Mouse (Mus musculus) forebrain, embryonic 12.5 days (tissue): ENCODE results near the gene Umps. TPM values are rescaled to one million over a fixed set of nuclear protein-coding genes. Genes with fewer than 3 reads are reported as not detected.
A peak's percentile ranks its signal among the peaks of the same experiment; 100 is the strongest.

Source experiments
- ATAC-seq: fragments of 200-750 bp; cut with Nextera tagmentation; 2 replicates; pipeline ENCODE4 v1.8.0; 2017; ENCODE audit warnings: moderate TSS enrichment; ENCODE audit not compliant: low FRiP score
- H3K27ac ChIP-seq: fragments of 300-500 bp; sonication (generic); 2 replicates; pipeline ENCODE4 v1.5.1; 2016; ENCODE audit warnings: mild to moderate bottlenecking
- H3K27me3 ChIP-seq: fragments of 300-500 bp; sonication (generic); 2 replicates; pipeline ENCODE4 v1.6.1; 2016; ENCODE audit warnings: mild to moderate bottlenecking
- H3K36me3 ChIP-seq: fragments of 300-500 bp; sonication (generic); replicated peaks from 2 replicates; pipeline ENCODE4 v1.6.1; 2016; ENCODE audit warnings: mild to moderate bottlenecking
- H3K4me1 ChIP-seq: fragments of 300-500 bp; sonication (generic); 2 replicates; pipeline ENCODE4 v1.6.1; 2016
- H3K4me2 ChIP-seq: fragments of 300-500 bp; sonication (generic); 2 replicates; pipeline ENCODE4 v1.6.1; 2016; ENCODE audit warnings: mild to moderate bottlenecking, moderate library complexity
- H3K4me3 ChIP-seq: fragments of 300-500 bp; sonication (generic); replicated peaks from 2 replicates; pipeline ENCODE4 v1.5.1; 2016; ENCODE audit warnings: mild to moderate bottlenecking
- H3K9ac ChIP-seq: fragments of 300-500 bp; sonication (generic); 2 replicates; pipeline ENCODE4 v1.6.1; 2016; ENCODE audit warnings: mild to moderate bottlenecking
- H3K9me3 ChIP-seq: fragments of 300-500 bp; sonication (generic); 2 replicates; pipeline ENCODE4 v1.6.1; 2016
- WGBS: fragments of 180-500 bp; shearing (Covaris S2); methylation state at CpG from one replicate; pipeline ENCODE4 v1.1.7; 2016; 5-methylcytosine and 5-hydroxymethylcytosine counted together
- polyA plus RNA-seq: library from polyadenylated mRNA; unstranded; fragments of >200 nt; fragmentation: Nextera tagmentation; extraction: Ambion mirVana; gene quantifications from 2 replicates; pipeline ENCODE4 v1.2.1, GENCODE M21; 2016

Gene Umps
- polyA plus RNA-seq: 56.5 and 56.9 TPM in 2 replicates

DNA sequence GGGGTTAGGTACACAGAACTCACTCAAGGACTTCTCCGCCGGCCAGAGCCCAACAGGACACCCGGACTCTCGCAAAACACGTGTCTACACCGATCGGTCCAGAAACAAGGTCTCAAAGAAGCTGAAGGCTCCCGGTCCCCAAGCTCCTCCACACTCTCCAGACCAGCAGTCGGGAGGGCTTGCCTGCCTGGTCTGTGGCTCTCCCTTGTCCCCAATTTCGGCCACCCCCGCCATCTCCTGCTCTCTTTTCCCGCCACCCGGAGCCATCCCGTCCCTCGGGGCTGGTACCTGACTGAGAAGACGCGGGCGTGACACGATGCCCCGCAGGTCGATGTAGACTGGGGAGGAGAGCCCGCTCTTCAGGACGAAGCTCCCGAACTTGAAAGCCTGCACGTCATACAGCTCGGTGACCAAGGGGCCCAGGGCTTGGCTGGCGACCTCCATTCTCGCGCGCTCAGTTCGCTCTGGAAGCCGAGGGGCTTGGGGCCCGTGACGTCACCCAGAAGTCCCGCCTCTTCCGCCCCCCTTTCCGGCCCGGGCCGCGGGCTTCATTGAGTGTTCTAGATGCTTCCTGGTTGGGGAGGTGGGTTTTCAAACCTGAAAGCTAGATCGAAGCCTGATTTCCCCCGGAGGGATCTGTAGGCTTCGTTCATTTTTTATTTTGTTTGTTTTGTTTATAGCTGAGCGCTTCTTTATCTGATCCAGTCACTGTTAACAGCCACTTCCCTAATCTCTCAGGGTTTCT lies at the start of gene Umps:
Gene Umps, minus strand, starts transcription at position 501 of the 745 bp plus-strand sequence.
- Histone ChIP-seq H3K9me3 (no peaks in the 10 kb centered on the region), H3K9ac (peak within 1 kb of the TSS; percentile 86), H3K27me3 (no peaks in the 10 kb centered on the region), H3K4me1 (peaks cover 13% of the 10 kb centered on the region), H3K27ac (0 out of 2 replicates have a peak within 1 kb of the TSS, but pooled peaks have one; percentile 37), H3K4me2 (peak within 1 kb of the TSS; percentile 84), H3K36me3 (peaks cover 18% of the 10 kb centered on the region), H3K4me3 (peak within 1 kb of the TSS; percentile 85)
- 2% methylated on average over 44 of the region's 44 CpGs for WGBS
- ATAC-seq: peak; percentile 94

DNA sequence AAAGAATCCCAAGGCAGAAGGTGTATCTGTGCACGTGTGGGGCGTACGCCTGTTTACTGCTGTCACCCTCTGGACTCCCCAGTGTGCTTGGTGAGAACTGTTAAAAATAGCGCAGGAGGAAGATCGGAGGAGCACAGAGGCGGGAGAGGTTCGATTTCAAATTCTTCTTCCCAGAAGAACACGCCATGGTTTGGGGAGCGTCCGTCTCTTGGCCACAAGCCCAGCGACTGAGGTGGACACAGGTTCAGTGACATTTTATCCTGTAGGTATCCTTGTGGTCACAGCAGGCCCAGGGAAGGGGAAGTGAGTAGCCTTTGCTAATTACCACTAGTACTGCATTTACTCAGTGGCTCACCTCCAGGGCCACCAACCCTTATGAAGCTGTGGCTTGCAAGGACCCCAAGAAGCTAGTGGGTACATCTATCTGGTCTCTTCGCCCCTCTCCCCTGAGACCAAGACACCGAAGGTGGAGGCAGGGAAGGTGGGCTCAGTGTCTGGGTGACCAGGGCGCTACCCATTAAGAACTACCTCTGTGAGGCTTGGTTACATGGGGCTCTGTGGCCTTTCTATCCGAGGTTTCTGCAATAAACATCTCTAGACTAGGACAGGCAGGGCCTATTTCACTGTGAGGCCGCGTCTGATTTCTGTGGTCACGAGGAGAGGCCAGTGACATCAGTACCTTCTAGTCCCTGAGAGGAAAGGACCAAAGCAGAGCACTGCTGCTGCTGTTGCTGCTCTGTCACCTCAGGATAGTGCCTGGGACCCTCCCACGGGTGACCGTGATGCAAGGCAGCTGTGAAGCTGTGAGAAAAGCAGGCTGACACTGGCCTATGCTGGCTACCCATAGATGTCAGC lies 45.4 kb upstream of the Umps start:
- no peak overlapping the region for H3K4me3 ChIP-seq
- H3K4me1 ChIP-seq: no peaks in the 10 kb centered on the region
- H3K9ac ChIP-seq: no peak overlapping the region
- no peaks in the 10 kb centered on the region for H3K9me3 ChIP-seq
- WGBS: 94% methylated on average over 20 of the region's 20 CpGs
- no peak overlapping the region for H3K4me2 ChIP-seq
- no peak overlapping the region for H3K27ac ChIP-seq
- ATAC-seq: no peak
- H3K27me3 ChIP-seq: no peaks in the 10 kb centered on the region
- H3K36me3 ChIP-seq: peaks cover 72% of the 10 kb centered on the region

DNA sequence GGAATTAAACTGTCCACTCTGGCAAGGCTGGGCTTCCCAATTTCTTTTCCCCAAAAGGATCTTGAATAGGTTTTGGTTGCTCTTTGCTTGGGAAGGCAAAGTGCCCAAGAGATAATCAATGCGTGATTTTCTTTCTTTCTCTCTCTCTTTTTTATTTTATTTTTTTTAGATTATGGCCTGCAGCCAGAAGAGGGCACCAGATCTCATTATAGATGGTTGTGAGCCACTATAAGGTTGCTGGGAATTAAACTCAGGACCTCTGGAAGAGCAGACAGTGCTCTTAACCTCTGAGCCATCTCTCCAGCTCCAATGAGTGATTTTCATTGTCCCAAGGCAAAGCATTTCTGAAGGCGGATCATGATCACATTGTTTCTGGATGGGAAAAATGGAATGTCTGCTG lies 42.7 kb upstream of the Umps start:
- Histone ChIP-seq H3K9me3 (no peaks in the 10 kb centered on the region), H3K27me3 (no peaks in the 10 kb centered on the region), H3K27ac (no peak overlapping the region), H3K9ac (no peak overlapping the region), H3K4me1 (peaks cover 9% of the 10 kb centered on the region), H3K36me3 (peaks cover 49% of the 10 kb centered on the region), H3K4me3 (no peak overlapping the region), H3K4me2 (no peak overlapping the region)
- 93% methylated on average over 2 of the region's 2 CpGs for WGBS
- no peak for ATAC-seq

DNA sequence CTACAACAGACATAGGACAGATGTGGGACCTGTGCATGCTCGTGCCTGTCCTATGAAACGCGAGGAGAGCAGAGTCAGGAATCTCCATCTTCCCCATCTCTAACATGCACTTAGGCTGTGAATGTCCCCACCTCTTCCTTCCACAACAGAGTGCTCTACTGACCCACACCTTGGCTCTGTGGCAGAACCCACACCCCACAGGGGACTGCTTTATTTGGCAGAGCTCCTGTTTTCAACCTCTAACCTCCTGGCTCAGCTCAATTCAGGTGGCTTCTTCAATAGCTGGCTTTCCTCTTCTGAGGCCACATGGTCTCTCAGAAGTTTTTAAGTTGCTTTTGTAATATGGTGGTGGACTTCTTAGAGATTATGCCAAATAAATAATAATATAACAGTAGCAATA lies 39.1 kb upstream of the Umps start:
- Histone ChIP-seq H3K9me3 (no peaks in the 10 kb centered on the region), H3K9ac (no peak overlapping the region), H3K4me3 (no peak overlapping the region), H3K36me3 (peaks cover 23% of the 10 kb centered on the region), H3K27ac (no peak overlapping the region), H3K27me3 (no peaks in the 10 kb centered on the region), H3K4me2 (no peak overlapping the region), H3K4me1 (peaks cover 27% of the 10 kb centered on the region)
- no peak for ATAC-seq
- 98% methylated on average over 3 of the region's 3 CpGs for WGBS

DNA sequence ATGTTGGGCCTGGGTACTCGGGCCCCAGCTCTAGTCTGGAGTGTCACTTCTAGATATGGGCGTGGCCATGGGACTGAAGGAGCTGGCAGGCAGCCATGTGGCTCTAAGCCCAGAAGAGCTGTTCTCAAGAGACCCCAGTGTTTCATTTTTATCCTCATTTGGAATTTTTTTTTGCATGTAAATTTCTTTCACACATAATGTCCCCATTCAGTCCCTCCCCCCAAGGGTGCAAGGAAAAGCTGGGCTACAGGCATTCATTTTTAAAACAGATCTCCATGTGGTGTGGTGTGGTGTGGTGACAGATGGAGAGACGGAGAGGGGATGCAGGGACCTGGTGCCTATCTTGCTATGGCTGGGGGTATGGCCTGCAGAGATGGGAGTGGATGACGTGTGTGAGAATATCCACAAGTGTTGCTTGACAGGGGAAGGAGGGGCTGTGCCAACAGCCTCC lies 37.3 kb upstream of the Umps start:
- 25% methylated on average over 4 of the region's 4 CpGs for WGBS
- Histone ChIP-seq H3K27ac (peak overlapping the region; percentile 90), H3K27me3 (no peaks in the 10 kb centered on the region), H3K4me1 (peaks cover 27% of the 10 kb centered on the region), H3K4me3 (no peak overlapping the region), H3K9me3 (no peaks in the 10 kb centered on the region), H3K4me2 (peak overlapping the region; percentile 17; the same call in 1 of the 2 replicates), H3K36me3 (peaks cover 9% of the 10 kb centered on the region), H3K9ac (no peak overlapping the region)
- ATAC-seq: peak; percentile 93

DNA sequence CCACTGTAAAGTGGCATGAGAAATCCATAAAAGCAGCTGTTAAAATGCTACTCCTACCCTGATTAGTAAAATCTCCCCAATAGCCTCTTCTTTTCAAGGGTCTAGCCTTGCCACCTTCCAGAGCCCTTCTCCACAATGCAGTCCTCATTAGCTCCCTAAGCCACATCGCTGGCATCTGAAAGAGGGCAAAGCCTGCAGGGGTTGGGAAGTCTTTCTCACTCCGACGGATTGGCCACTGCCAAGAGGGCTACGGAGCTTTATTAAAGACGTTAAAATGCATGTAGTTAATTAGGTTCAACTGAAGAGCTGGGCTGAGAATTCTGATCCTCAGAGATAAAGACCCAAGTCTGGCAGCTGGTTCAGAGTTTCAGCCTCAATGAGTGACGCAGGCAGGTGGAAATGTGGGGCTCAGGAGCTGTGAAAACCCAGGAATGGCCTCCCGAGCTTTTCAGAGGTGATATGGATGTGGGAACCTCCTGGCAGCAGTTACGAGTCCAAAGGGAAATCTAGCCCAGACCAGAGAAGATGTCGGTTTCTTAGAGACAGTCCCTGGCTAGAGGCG lies 36.8 kb upstream of the Umps start:
- H3K27me3 ChIP-seq: no peaks in the 10 kb centered on the region
- H3K27ac ChIP-seq: peak overlapping the region; percentile 90
- H3K9me3 ChIP-seq: no peaks in the 10 kb centered on the region
- H3K4me3 ChIP-seq: no peak overlapping the region
- ATAC-seq: peak; percentile 56; the same call in 1 of the 2 replicates
- peaks cover 8% of the 10 kb centered on the region for H3K36me3 ChIP-seq
- H3K4me2 ChIP-seq: no peak overlapping the region
- no peak overlapping the region for H3K9ac ChIP-seq
- WGBS: 32% methylated on average over 10 of the region's 10 CpGs
- peaks cover 27% of the 10 kb centered on the region for H3K4me1 ChIP-seq

DNA sequence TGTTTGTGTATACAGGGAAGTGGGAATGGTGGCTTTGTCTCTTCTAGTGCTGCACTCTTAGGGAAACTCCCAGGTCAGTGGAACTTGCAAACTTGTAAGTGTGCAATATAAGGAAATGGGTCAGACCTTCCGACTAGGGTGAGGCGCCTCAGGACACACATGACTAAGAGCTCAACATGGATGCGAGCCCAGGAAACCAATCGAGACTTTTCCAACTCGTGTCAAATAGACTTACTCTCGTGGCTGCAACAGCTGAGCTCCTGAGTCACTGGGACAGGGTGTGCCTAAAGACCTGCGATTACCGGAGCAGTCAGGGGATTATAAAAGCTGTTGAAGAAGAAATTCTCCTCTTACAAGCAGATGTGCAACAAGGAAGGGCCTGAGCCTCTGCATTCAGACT lies 33.9 kb upstream of the Umps start:
- Histone ChIP-seq H3K36me3 (no peaks in the 10 kb centered on the region), H3K27ac (no peak overlapping the region), H3K9ac (no peak overlapping the region), H3K27me3 (no peaks in the 10 kb centered on the region), H3K4me3 (no peak overlapping the region), H3K4me1 (peaks cover 27% of the 10 kb centered on the region), H3K9me3 (no peaks in the 10 kb centered on the region), H3K4me2 (no peak overlapping the region)
- WGBS: 89% methylated on average over 8 of the region's 8 CpGs
- ATAC-seq: no peak

DNA sequence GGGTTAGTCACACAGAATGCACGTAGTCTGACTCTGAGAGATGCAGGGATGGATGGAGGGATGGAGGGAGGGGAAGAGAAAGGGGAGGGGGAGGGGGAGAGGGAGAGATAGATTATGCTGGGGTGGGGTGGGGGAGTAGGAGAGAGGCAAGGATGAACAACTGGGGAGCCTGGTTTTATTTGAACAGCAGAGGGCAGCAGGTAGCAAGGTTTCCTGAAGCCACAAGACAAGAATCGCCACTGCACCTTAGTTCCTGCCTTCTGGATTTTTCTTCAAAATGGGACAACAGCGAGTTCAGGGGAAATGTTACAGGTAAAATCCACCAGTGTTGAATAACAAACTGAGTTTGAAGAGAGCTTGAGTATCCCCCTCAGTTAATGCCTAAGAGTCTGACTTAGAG lies 32.5 kb upstream of the Umps start:
- 31% methylated on average over 3 of the region's 3 CpGs for WGBS
- no peaks in the 10 kb centered on the region for H3K27me3 ChIP-seq
- H3K9ac ChIP-seq: no peak overlapping the region
- H3K36me3 ChIP-seq: no peaks in the 10 kb centered on the region
- H3K4me1 ChIP-seq: peaks cover 17% of the 10 kb centered on the region
- no peak for ATAC-seq
- no peaks in the 10 kb centered on the region for H3K9me3 ChIP-seq
- H3K4me2 ChIP-seq: no peak overlapping the region
- H3K27ac ChIP-seq: no peak overlapping the region
- H3K4me3 ChIP-seq: no peak overlapping the region

DNA sequence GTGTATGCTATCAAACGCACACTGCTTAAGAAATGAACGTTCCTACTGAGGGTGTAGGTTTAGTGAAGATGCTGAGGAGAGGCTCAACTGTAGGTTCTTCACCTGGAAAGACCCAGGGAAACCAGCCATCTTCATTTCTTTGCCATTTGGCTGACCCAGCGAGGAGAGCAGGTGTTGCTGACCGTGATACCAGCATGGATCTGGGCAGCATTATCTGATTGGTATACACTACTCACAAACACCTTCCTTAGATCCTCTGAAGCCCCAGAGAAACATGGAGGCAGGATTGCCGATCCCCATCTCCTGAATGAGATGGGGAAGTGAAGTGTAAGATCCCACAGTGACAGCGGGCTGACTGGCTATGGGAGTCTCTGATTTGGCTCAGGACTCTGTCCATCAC lies 31.2 kb upstream of the Umps start:
- no peak for ATAC-seq
- no peaks in the 10 kb centered on the region for H3K36me3 ChIP-seq
- peaks cover 5% of the 10 kb centered on the region; the same call in 1 of the 2 replicates for H3K4me1 ChIP-seq
- H3K4me3 ChIP-seq: no peak overlapping the region
- no peaks in the 10 kb centered on the region for H3K27me3 ChIP-seq
- H3K27ac ChIP-seq: no peak overlapping the region
- 86% methylated on average over 6 of the region's 6 CpGs for WGBS
- no peak overlapping the region for H3K4me2 ChIP-seq
- no peaks in the 10 kb centered on the region for H3K9me3 ChIP-seq
- no peak overlapping the region for H3K9ac ChIP-seq

DNA sequence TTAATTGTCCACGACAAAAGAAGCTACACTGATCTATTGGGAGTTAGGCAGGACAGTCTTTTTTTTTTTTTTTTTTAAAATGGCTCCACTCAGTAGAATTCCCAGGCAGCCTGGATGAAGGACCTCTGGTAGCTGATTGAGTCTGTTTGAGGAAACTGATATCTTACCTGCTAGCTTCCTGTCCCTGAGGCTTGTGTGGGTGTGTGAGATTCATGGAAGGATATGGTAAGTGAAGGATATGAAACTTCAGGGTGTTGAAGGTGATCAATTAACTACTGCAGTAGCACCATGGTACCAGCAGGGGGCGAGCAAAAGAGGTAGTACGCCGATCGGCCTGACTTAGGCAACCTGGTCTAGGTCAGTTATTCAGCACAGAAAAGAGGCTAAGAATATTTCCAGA lies 29.2 kb upstream of the Umps start:
- Histone ChIP-seq H3K9ac (no peak overlapping the region), H3K9me3 (no peaks in the 10 kb centered on the region), H3K27me3 (no peaks in the 10 kb centered on the region), H3K36me3 (no peaks in the 10 kb centered on the region), H3K27ac (no peak overlapping the region), H3K4me3 (no peak overlapping the region), H3K4me1 (peaks cover 11% of the 10 kb centered on the region; the same call in 1 of the 2 replicates), H3K4me2 (no peak overlapping the region)
- ATAC-seq: no peak
- 8% methylated on average over 5 of the region's 5 CpGs for WGBS

DNA sequence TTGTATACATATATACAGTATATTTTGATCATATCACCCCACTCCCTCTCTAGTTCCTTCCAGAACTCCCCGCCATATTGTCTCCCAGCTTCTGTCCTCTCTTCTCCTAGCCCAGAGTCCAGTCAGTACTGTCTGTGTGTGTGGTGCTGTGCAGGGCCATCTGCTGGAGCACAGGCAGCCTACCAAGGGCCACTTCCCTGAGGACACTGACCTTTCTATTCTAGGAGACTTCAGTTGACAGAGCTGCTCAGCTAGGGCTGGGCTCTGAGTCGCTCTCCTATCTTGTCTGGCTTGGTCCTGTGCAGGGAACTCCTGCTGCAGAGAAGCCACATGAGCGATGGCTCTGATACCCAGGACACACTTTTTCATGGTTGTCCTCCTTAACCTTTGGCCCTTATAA lies 28.7 kb upstream of the Umps start:
- no peaks in the 10 kb centered on the region for H3K36me3 ChIP-seq
- H3K27me3 ChIP-seq: no peaks in the 10 kb centered on the region
- no peaks in the 10 kb centered on the region for H3K9me3 ChIP-seq
- H3K4me2 ChIP-seq: no peak overlapping the region
- no peak overlapping the region for H3K9ac ChIP-seq
- H3K27ac ChIP-seq: no peak overlapping the region
- H3K4me1 ChIP-seq: peaks cover 11% of the 10 kb centered on the region; the same call in 1 of the 2 replicates
- 0 out of 2 replicates have a peak, but pooled peaks have one; percentile 15 for ATAC-seq
- no peak overlapping the region for H3K4me3 ChIP-seq
- WGBS: 79% methylated on average over 3 of the region's 3 CpGs

DNA sequence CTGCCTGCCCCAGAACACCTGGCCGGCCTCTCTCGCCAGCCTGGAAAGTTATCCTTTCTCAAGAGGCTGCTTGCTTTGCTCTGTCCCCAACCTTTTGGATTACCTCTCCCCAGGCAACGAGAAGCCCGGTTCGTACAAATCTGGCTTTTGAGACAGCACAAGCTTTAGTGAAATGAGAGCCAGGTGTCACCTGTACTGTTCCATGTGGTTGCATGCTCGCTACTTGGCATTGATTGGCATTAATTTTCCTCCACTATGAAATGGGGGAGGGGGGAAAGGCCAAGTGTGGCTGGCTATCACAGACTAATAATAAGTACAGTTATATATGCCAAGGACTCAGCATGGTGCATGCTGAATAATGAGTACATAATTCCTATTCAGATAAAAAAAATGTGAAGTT lies 27.5 kb upstream of the Umps start:
- no peak overlapping the region for H3K9ac ChIP-seq
- H3K4me3 ChIP-seq: no peak overlapping the region
- no peaks in the 10 kb centered on the region for H3K36me3 ChIP-seq
- no peaks in the 10 kb centered on the region for H3K27me3 ChIP-seq
- H3K4me2 ChIP-seq: no peak overlapping the region
- peaks cover 11% of the 10 kb centered on the region; the same call in 1 of the 2 replicates for H3K4me1 ChIP-seq
- 87% methylated on average over 6 of the region's 6 CpGs for WGBS
- ATAC-seq: no peak
- no peak overlapping the region for H3K27ac ChIP-seq
- no peaks in the 10 kb centered on the region for H3K9me3 ChIP-seq
